Mouse (Mus musculus) erythroblast, adult 5-6 weeks (primary cell): ENCODE results near the gene Chp1. TPM values are rescaled to one million over a fixed set of nuclear protein-coding genes. Genes with fewer than 3 reads are reported as not detected.
"Not testable (repeated sequence)": the region's sequence is repeated elsewhere in the genome, so short reads cannot be mapped to it uniquely, and the experiment has no call there.

ENCODE experiments used
- ATAC-seq: replicated peaks from 2 replicates; pipeline ENCODE4 v1.8.0; 2016; ENCODE audit warnings: moderate number of reproducible peaks, mild to moderate bottlenecking, moderate TSS enrichment, inconsistent platforms; ENCODE audit not compliant: poor library complexity, low FRiP score, severe bottlenecking
- total RNA-seq, 2 experiments: library from RNA; stranded (forward) in 1 of 2; stranded (reverse) in 1 of 2; fragments of 150-400 nt in 1 of 2; fragments of 200-764, 138-1000 nt in 1 of 2; gene quantifications; 2 replicates each; pipeline versions ENCODE4 v1.2.3 to v1.2.4; 2015 to 2017; ENCODE audit warnings: low replicate concordance in 2 of 2

Chp1 gene
- total RNA-seq, 2 experiments from 2014 or later = 84.4 to 170 TPM

DNA sequence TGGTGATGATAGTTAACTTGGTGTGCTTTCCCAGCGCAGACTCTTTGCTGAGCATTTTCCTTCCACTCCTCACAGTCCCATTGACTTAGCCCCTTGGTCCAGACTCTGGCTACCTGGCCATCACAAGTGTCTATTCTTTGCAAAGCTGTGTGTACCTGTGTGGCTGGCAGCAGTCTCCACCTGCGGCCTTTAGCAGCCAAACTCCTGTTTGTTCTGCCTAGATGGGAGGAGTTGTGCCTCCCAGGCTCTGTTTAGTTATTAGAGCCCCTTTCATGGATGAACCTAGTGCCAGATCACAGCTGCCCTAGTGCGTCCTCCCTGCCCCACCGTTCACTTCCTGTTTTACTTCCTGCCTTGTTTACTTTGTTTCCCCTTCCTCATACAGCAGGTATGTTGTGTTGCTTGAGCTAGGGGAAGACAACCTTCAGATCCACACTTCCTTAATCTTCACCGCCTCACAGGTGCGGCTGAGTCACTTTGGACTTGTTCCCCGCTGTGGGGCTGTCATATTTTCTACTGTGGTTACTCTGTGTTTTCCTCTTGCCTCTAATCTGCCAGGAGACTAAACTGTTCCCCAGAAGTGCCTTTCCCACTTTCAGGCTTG lies 11.3 kb downstream of the Chp1 start:
- no peak for ATAC-seq

DNA sequence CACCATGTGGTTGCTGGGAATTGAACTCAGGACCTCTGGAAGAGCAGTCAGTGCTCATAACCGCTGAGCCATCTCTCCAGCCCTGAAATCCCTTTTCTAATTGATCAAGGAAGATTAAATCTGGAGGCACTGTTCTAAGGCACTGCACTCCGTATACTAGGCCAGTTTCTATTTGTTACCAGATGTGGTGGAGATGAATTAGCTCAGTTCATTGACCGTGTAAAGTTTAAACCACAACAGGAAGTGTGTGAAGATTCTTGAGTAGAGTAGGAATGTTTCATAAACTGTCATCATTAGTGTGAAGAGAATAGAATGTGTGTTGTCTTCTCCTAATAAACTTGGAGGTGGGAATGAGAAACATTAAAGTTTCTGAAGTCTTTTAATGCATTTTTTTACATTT lies 14.3 kb downstream of the Chp1 start:
- ATAC-seq = no peak

DNA sequence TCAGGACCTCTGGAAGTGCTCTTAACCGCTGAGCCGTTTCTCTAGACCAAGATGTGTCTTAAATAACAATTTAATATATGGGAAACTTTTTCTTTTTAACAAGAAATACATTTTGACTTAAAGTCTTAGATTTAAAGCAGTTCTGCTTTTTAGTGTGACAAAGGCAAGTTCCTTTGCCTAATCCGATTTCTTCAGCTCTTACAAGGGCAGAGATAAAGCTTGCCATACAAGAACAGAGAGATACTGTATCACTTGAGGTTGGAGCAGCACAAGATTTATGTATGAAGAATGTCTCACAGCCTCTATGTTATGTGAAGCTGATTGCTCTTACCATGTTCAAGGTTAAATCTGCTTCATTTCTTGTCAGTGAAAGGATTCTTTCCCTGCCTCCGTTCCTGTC lies 17.8 kb downstream of the Chp1 start:
- ATAC-seq = no peak

GRCm38 (mm10) chr2:119566182-119566855 lies 18.8 kb downstream of the Chp1 start:
- no peak for ATAC-seq

GRCm38 (mm10) chr2:119572471-119572870 lies 25.0 kb downstream of the Chp1 start:
- ATAC-seq = no peak

DNA sequence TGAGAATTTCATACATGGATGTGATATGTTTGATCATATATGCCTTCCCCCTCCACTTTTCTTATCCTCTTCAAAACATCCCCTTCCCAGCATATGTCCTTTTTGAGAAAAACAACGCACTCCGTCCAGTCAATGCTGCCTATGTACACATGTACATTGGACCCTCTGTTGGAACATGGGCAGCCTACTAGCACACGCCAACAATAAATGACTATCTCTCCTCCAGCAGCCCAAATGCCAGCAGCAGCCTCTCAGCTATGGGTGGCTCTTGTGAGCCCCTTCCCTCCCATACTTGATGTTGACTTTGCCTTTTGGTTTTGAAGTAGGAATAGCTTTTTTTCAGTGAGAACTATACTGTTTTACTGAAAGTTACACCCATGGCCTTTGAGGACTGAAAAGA lies 34.1 kb downstream of the Chp1 start:
- no peak for ATAC-seq

DNA sequence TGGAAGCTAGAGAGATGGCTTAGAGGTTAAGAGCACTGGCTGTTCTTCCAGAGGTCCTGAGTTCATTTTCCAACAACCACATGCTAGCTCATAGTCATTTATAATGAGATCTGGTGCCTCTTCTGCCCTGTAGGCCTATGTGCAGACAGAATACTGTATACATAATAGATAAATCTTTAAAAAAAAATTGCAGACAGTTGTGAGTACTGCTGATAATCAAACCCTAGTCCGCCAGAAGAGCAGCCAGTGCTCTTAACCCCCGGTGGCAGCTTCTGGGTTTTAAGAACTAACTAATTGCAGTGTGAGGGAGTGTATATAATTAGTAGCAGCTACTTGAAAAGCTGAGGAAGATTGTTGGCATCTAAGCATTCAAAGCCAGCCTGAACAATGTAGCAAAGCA lies 35.9 kb downstream of the Chp1 start:
- no peak for ATAC-seq

DNA sequence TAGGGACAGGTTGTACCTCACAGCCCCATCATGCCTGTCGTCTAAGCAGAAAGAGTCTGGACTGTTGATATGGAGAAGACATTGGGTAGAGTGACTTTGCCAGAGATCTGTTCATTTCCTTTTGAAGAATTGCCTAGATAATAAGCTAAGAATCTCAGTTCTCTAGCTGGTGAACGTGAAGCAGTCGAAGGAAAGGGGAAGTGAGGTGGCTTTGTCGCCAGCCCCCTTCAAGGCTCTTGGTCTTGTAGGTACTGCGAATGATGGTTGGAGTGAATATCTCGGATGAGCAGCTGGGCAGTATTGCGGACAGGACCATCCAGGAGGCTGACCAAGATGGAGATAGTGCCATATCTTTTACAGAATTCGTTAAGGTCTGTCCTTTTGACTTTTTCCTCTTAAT lies 36.8 kb downstream of the Chp1 start:
- no peak for ATAC-seq

DNA sequence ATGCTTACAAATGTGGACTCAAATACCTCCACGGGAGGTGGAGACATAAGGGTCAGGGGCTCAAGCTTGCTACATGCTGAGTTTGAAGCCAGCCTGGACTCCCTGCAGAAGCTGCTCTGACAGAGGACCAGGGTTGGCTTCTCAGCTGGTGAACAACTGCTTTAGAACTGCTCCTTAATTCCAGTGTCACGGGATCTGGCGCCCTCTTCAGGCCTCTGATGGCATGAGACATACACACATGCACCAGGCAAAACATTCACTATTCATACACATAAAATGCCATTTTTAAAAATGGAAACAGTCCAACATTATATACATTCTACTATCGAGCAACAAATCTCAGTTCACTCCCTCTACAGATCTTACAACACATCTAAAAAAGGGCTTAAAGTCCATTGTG lies 39.9 kb downstream of the Chp1 start:
- peak; percentile 88 for ATAC-seq

- no peak for ATAC-seq
These were observed 43.8 kb downstream of the Chp1 start for GRCm38 (mm10) chr2:119591247-119591646.

DNA sequence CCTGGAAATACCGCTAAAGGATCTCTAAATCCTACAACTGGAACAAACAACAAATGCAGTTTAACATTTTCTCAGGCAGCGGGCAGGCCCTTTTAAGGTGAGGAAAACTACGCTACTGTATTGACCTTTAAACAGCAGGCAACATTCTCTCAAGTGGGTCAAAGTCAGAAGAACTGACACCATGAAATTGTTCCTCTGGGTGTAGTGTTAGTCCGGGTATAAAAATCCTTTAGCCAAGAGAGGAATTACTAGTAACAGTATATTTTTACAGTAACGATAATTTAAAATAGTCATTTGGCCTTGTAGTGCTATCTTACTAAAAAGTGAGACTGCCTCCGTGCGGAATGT lies 46.2 kb downstream of the Chp1 start:
- ATAC-seq = peak; percentile 26

DNA sequence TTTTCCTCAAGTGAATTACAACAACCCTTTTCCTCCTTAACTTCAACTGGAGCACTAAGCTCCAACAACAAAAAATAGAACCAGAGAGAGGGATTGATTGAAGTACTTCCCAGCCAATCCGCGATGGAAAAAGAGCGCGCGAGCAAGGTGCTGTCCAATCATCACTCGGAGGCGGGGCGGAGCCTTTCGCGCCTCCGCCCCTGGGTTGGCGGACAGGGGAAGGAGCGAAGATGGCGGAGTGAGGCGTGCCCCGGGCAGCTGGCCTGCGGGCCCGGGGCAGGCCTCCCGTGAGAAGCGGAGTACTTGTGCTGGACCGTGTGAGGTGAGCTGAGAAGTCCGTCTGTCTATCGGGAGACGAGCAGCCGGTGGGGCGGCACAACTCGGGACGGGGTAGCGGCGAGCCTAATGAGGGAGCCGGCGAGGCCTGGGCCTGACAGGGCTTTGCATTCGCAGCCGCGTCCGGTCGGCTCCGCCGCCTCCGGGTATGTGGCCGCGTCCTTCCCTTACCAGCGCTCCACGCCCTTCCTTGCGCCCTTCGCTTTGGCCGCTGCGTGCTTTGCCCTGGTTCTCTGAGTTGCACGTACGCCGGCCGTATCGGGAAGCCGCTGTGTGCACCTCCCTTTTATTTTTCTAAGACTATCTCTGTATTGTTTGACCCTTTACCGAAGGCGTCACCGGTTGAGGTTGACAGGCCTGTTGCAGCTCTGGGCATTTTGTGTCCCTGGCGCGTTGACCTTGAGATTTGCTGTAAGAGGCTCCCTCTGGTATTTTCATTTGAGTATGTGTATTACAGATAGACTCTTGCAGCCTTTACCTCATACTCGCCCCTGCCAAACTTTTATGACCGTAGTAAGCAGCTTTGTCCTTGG lies 46.9 kb downstream of the Chp1 start:
- ATAC-seq = peak; percentile 93

- no peak for ATAC-seq
These were observed 47.8 kb downstream of the Chp1 start for GRCm38 (mm10) chr2:119595308-119595707.

DNA sequence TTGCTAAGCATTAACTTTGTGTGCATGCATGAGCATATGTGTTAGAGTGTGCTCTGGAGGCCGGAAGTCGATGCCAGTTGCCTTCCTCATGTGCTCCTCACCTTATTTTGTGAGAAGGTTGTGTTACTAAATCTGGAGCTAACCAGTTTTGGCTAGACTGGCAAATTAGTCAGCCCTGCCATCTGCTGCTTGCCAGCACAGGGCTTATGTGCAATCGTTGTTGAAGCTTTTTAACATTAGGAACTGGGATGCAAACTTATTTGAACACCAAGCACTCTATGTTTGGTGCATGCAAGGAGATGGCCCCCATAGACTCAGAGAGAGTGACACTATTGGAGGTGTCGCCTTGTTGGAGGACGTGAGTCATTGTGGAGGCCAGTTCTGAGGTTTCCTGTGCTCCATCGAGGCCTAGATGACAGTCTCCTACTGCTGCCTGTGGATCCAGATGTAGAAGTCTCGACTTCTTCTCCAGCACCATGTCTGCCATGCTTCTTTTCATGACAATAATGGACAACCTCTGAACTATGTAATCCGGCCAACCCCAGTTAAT lies 49.4 kb downstream of the Chp1 start:
- no peak for ATAC-seq

- no peak for ATAC-seq
These were observed 53.5 kb downstream of the Chp1 start for GRCm38 (mm10) chr2:119601027-119601426.

GRCm38 (mm10) chr2:119601575-119601974 lies 54.1 kb downstream of the Chp1 start:
- not testable (repeated sequence) for ATAC-seq

GRCm38 (mm10) chr2:119602488-119602887 lies 55.0 kb downstream of the Chp1 start:
- no peak for ATAC-seq

DNA sequence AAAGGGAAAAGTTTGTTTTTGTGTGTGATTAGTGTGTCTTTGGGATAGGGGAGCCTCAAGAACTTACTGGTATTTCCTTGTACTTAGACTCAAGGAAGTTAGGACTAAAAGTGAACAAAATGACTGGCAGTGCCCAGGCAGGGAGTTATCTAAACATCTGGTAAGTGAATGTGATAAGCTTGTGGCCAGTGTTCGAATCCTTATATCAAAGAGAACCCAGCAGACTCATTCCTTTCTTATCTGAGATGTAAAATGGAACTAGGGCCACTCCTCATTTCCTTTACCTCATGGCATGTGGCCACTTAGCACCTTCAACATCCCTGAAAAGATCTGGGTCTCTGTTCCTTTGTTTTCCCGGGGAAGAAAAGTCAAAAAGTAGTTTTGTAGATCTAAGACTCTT lies 56.4 kb downstream of the Chp1 start:
- no peak for ATAC-seq

- peak; percentile 88 for ATAC-seq
These were observed 58.0 kb downstream of the Chp1 start for GRCm38 (mm10) chr2:119605361-119605973.

GRCm38 (mm10) chr2:119607023-119607422 lies 59.5 kb downstream of the Chp1 start:
- ATAC-seq = peak; percentile 76
